Mouse (Mus musculus) cerebellum, postnatal 25 days (tissue): ENCODE results near the gene Tbpl1.

Source experiments
- DNase-seq, 2 experiments: peaks; one replicate each; pipeline ENCODE4 v3.0.0; 2021; ENCODE audit warnings: mixed read lengths in 2 of 2

Gene Tbpl1

DNA sequence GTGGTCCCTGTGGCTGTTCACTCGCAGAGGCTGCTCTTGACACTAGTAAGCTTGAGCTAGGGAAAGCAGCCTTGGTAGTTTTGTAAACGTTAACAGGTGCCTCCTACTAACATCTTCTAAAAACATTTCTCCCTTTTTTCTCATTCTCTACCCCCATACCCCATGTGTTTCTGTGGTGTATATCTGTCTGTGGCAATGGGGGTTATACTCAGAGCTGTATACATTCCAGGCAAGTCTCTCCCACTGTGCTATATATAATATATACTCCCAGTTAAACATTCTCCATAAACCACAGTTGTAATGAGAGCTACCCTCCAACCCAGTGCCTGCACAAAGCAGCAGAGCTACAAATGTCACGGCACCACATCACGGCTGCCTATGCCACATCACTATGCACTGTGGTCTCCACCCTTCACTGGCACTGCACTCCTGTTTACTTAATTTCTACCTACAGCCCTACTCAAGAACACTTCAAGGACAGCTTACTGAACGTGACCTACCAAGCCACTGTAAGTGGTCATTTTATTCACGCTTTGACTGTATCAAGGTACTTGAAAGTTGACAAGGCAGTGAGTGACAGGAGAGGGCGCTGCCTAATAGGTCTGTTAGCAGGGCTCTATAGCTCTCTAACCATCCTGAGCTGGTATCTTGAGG, 23.4 kb downstream of the Tbpl1 start:
- no peak for DNase-seq

- no peak for DNase-seq
Measured at GRCm38 (mm10) chr10:22703844-22704243, 27.9 kb downstream of the Tbpl1 start.

- DNase-seq = peak; percentile 65 to 69
Measured at GRCm38 (mm10) chr10:22701485-22702315, 30.0 kb downstream of the Tbpl1 start.

DNA sequence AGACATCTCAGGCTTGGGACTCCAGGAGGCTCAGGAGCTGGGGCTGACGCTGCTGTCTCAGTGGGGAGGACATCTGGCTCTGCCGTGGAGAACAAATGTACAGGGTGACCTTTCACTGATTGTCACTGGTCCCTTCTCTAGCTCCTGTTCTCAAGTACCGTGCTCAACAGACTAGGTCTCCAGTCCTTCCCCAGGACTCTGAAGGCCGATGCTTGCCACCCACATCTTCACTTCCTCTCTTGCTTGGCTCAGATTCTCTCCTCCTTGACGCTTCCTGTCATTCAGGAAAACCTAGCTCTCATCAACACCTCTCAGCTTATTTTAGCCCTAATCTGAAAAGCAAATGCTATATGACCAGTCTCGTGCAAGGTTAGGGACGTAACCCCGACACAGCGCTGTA, 31.0 kb downstream of the Tbpl1 start:
- peak; percentile 33 to 45 for DNase-seq

- DNase-seq = peak; percentile 36 to 60
Measured at GRCm38 (mm10) chr10:22699487-22700335, 32.0 kb downstream of the Tbpl1 start.

- peak; percentile 32 to 37 for DNase-seq
Measured at GRCm38 (mm10) chr10:22698158-22698953, 33.4 kb downstream of the Tbpl1 start.

- no peak for DNase-seq
Measured at GRCm38 (mm10) chr10:22696864-22697263, 34.9 kb downstream of the Tbpl1 start.

- peak; percentile 34 to 39 for DNase-seq
Measured at GRCm38 (mm10) chr10:22696236-22696635, 35.5 kb downstream of the Tbpl1 start.

DNA sequence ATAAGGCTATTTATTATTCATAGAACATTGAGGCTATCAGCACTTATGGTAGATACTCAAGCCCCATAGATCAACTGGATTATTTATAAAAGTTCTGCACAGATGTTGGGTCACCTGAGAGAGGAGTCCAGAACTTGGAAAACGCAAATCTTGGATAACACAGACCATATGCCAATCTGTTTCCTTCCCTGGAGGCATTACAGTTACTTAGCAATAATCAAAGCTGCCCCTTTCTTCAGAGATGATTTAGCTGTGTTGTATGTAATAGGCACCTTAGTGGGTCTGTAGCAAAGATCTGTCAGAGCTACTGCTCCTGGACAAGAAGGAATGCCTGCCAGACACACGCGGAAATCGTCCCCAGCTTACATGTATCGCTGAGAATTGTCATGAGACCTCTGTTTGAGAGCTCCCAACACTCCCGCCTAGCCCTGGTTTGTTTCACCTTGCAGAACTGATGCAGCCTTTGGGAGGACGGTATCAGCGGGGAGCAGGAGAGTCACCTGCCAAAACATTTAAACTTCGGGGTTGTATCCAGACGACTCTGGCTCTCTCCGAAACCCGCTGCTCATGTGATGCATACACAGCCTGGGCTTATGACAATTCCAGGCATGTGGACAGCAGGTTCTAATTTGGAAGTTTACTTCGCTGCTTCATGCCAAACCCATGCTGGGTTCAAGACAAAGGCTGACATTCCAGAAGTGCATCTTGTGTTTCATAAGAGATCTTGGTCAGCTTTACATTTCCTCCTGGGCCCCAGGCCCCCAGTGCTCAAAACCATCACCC, 55.7 kb downstream of the Tbpl1 start:
- peak; percentile 40 to 50 for DNase-seq

GRCm38 (mm10) chr10:22674176-22674575, 57.6 kb downstream of the Tbpl1 start:
- DNase-seq = no peak

DNA sequence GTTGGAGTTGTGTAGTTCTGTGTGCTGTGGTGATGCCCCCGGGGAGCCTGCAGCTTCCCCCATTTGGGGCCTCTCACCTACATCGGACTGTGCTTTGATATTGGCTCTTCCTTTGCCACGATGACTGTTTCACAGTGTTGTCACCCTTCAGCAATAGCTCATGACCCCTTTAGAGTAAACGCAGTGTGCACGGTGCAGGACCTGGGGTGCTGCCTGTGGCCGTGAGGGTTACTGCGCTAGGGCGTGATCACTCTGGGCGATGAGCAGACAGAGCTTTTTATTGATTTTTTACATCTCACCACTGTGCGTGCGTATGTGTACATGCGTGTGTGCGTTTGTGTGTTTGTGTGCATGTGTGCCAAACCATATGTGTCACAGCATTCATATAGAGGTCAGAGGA, 63.2 kb downstream of the Tbpl1 start:
- DNase-seq = no peak

DNA sequence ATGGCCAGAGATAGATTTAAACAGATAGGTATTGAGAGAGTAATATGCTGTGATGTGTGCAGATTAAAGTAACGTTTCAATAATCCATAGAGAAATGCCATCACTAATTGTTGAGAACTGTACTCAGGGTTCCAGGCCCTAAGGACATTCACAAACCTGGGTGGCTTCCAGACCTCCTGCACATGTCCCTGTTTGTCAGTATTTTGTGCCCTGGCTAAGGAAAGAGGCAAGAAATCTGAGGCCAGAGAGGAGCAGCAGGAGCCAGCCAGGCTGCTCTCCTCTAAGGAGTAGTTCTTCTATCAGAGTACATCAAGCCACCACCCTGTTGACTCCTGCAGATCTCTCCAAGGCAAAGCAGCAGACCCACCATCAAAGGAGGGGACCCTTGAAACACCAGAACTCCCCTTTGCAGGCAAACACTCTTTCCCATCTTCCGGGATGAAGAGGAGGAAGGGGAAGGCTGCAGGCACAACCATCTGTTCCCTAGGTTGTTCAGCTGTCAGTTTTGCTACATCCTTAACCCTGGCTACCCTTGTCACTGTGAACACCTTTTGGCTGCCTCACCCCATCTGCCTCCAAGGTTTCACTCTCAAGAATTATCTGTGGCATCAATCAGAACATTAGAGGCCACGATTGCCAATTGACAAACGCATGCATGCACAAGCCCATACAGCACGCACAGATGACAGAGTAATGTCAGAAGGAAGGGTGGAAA, 71.3 kb downstream of the Tbpl1 start:
- peak; percentile 35 to 52 for DNase-seq

- no peak for DNase-seq
Measured at GRCm38 (mm10) chr10:22659386-22659725, 72.4 kb downstream of the Tbpl1 start.

DNA sequence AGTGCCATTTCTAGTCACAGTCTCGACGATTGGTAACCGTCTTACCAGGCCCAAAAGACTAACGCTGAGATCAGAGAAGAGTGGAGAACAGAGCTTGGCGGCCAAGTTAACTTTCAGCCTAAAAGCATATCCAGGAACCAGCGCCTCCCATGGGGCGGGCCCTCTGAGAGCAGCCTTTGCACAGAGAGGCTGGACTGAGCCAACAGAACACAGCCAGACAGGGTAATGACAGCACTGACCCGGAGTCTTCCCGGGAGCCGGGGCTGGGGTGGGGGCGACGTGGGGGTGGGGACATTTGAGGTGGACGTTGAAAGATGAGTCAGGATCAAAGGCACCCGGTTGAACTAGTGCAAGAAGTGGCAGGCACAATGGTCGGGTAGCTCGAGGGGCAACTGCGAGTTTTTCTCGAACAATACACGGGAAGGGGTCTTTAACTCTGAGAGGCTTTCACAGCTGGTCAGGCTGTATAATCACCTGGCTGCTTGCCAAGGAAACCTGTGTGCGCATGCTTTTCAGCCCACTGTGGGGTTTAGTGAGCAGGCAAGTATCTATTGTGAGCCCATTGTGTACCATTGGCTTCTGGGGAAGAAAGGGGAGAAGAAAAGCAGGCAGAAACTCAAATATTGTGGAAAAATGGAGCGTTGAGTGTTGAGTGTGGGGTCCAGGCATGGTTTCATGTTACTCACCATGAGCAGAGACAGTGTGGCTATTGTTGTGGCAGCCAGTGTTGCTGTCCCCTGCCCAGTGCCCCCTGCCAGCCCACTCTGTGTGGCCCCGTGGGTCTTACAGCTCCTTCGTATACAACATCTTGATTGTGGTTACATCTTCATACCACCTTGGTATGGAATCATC, 73.0 kb downstream of the Tbpl1 start:
- DNase-seq = peak in 1 of 2 experiments; percentile 18
